Mouse (Mus musculus): ENCODE measurements around the gene Bfsp2. TPM values are rescaled to one million over a fixed set of nuclear protein-coding genes. Genes with fewer than 3 reads are reported as not detected.

Bfsp2 gene
- total and polyA plus RNA-seq, 2 experiments, result 0.28 TPM; not detected in 1

DNA sequence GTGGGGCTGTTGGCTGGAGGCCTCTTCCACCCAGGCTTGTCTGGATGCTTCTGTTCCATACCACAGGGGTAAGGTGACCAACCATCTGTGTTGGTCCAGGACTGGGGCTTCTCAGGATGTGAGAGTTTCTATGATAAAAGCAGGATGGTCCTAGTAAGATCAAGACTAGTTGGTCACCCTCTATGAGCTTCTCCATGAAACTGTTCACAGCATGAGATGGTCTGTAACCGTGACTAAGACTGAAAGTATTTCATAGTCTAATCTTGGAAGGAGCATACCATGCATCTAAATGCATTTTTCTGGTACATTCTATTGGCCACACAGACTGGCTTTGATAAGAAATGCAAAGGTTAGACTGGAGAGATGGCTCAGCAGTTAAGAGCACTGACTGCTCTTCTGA, 96.6 kb downstream of the Bfsp2 start:
- Histone ChIP-seq H3K27ac (replicated peaks; ENCODE audit: insufficient read depth, low read depth, low read length) (no peak overlapping the region), H3K4me1 (ENCODE audit: control insufficient read depth, insufficient read depth, low read length) (no peaks in the 10 kb centered on the region), H3K79me2 (ENCODE audit: control insufficient read depth, insufficient read depth, low read length) (no peaks in the 10 kb centered on the region), H3K36me3 (ENCODE audit: control insufficient read depth, insufficient read depth, low read length) (no peaks in the 10 kb centered on the region), H3K4me3 (ENCODE audit: insufficient read depth, low read depth, low read length) (no peak overlapping the region), H3K27me3 (ENCODE audit: control insufficient read depth, insufficient read depth, low read length) (no peaks in the 10 kb centered on the region), H3K9ac (ENCODE audit: low read depth, low read length) (no peak overlapping the region)
- TF ChIP-seq POLR2A (IDR thresholded peaks at IDR 0.05; ENCODE audit: extremely low read depth, insufficient read depth, low read length) (no peak), CTCF (IDR thresholded peaks at IDR 0.05; ENCODE audit: low read depth, low read length) (no peak)
- no peak for DNase-seq (ENCODE audit: extremely low read depth, low read depth, low spot score)
- 94% methylated on average over 1 of the region's 1 CpGs for WGBS

GRCm38 (mm10) chr9:103382989-103383388, 97.2 kb downstream of the Bfsp2 start:
- Histone ChIP-seq H3K4me3 (ENCODE audit: insufficient read depth, low read depth, low read length) (no peak overlapping the region), H3K36me3 (ENCODE audit: control insufficient read depth, insufficient read depth, low read length) (no peaks in the 10 kb centered on the region), H3K9ac (ENCODE audit: low read depth, low read length) (no peak overlapping the region), H3K79me2 (ENCODE audit: control insufficient read depth, insufficient read depth, low read length) (no peaks in the 10 kb centered on the region), H3K27ac (replicated peaks; ENCODE audit: insufficient read depth, low read depth, low read length) (no peak overlapping the region), H3K27me3 (ENCODE audit: control insufficient read depth, insufficient read depth, low read length) (no peaks in the 10 kb centered on the region), H3K4me1 (ENCODE audit: control insufficient read depth, insufficient read depth, low read length) (no peaks in the 10 kb centered on the region)
- no peak for DNase-seq (ENCODE audit: extremely low read depth, low read depth, low spot score)
- WGBS, result 78% methylated on average over 6 of the region's 6 CpGs
- TF ChIP-seq POLR2A (IDR thresholded peaks at IDR 0.05; ENCODE audit: extremely low read depth, insufficient read depth, low read length) (no peak), CTCF (IDR thresholded peaks at IDR 0.05; ENCODE audit: low read depth, low read length) (no peak)

DNA sequence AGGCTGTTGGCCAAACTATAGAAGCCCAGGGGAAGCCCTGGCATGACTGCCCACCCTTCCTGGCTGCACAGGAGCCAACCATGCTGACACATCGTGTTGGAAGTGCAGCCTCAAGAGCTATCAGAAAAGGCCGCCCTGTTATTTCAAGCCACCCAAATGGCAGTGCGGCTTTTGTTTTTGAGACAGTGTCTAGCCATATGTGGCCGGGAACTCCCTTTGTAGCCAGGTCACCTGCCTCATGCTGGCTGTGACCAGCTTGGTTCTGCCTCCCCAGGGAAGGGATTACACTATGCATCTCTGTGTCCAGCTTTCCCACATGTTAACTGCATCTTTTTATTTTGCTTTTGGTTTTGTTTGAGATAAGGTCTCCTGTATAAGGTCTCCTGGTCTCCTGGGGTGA, 99.7 kb downstream of the Bfsp2 start:
- TF ChIP-seq POLR2A (IDR thresholded peaks at IDR 0.05; ENCODE audit: extremely low read depth, insufficient read depth, low read length), result no peak
- TF ChIP-seq CTCF (IDR thresholded peaks at IDR 0.05; ENCODE audit: low read depth, low read length), result no peak
- no peak overlapping the region for H3K4me3 ChIP-seq (ENCODE audit: insufficient read depth, low read depth, low read length)
- H3K79me2 ChIP-seq (ENCODE audit: control insufficient read depth, insufficient read depth, low read length), result no peaks in the 10 kb centered on the region
- H3K27ac ChIP-seq (replicated peaks; ENCODE audit: insufficient read depth, low read depth, low read length), result no peak overlapping the region
- no peak for DNase-seq (ENCODE audit: extremely low read depth, low read depth, low spot score)
- H3K36me3 ChIP-seq (ENCODE audit: control insufficient read depth, insufficient read depth, low read length), result no peaks in the 10 kb centered on the region
- H3K4me1 ChIP-seq (ENCODE audit: control insufficient read depth, insufficient read depth, low read length), result no peaks in the 10 kb centered on the region
- H3K9ac ChIP-seq (ENCODE audit: low read depth, low read length), result no peak overlapping the region
- WGBS, result 93% methylated on average over 4 of the region's 4 CpGs
- H3K27me3 ChIP-seq (ENCODE audit: control insufficient read depth, insufficient read depth, low read length), result no peaks in the 10 kb centered on the region

DNA sequence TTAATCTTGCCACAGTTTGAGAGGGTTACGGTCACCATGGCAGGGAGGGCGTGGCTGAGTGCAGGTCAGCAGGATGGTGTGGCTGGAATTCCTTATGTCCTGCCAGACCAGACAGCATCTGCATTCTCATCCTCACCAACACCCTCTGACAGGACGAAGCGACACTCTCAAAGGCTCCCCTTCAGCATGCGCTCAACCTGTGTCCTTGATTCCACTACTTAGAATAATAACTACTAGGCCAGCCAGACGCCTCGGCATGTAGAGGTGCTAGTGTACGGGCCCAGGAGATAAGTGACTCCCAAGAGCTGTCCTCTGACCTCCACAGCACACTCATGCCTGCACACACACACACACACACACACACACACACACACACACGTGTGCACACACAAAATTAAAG, 101.0 kb downstream of the Bfsp2 start:
- no peaks in the 10 kb centered on the region for H3K27me3 ChIP-seq (ENCODE audit: control insufficient read depth, insufficient read depth, low read length)
- WGBS, result 88% methylated on average over 9 of the region's 9 CpGs

GRCm38 (mm10) chr9:103378686-103379085, 101.5 kb downstream of the Bfsp2 start:
- TF ChIP-seq CTCF (IDR thresholded peaks at IDR 0.05; ENCODE audit: low read depth, low read length) (no peak), POLR2A (IDR thresholded peaks at IDR 0.05; ENCODE audit: extremely low read depth, insufficient read depth, low read length) (no peak)
- H3K4me1 ChIP-seq (ENCODE audit: control insufficient read depth, insufficient read depth, low read length), result no peaks in the 10 kb centered on the region
- 82% methylated on average over 10 of the region's 10 CpGs for WGBS
- no peaks in the 10 kb centered on the region for H3K27me3 ChIP-seq (ENCODE audit: control insufficient read depth, insufficient read depth, low read length)
- H3K36me3 ChIP-seq (ENCODE audit: control insufficient read depth, insufficient read depth, low read length), result no peaks in the 10 kb centered on the region
- H3K4me3 ChIP-seq (ENCODE audit: insufficient read depth, low read depth, low read length), result no peak overlapping the region
- no peak overlapping the region for H3K9ac ChIP-seq (ENCODE audit: low read depth, low read length)
- DNase-seq (ENCODE audit: extremely low read depth, low read depth, low spot score), result no peak
- H3K27ac ChIP-seq (replicated peaks; ENCODE audit: insufficient read depth, low read depth, low read length), result no peak overlapping the region
- no peaks in the 10 kb centered on the region for H3K79me2 ChIP-seq (ENCODE audit: control insufficient read depth, insufficient read depth, low read length)

More for the DNA sequence above, 101.0 kb downstream of the Bfsp2 start:
- H3K4me1 ChIP-seq (ENCODE audit: control insufficient read depth, insufficient read depth, low read length), result no peaks in the 10 kb centered on the region
- H3K79me2 ChIP-seq (ENCODE audit: control insufficient read depth, insufficient read depth, low read length), result no peaks in the 10 kb centered on the region
- no peak overlapping the region for H3K4me3 ChIP-seq (ENCODE audit: insufficient read depth, low read depth, low read length)
- no peak overlapping the region for H3K9ac ChIP-seq (ENCODE audit: low read depth, low read length)
- H3K36me3 ChIP-seq (ENCODE audit: control insufficient read depth, insufficient read depth, low read length), result no peaks in the 10 kb centered on the region
- TF ChIP-seq CTCF (IDR thresholded peaks at IDR 0.05; ENCODE audit: low read depth, low read length) (no peak), POLR2A (IDR thresholded peaks at IDR 0.05; ENCODE audit: extremely low read depth, insufficient read depth, low read length) (no peak)
- no peak for DNase-seq (ENCODE audit: extremely low read depth, low read depth, low spot score)
- H3K27ac ChIP-seq (replicated peaks; ENCODE audit: insufficient read depth, low read depth, low read length), result no peak overlapping the region

DNA sequence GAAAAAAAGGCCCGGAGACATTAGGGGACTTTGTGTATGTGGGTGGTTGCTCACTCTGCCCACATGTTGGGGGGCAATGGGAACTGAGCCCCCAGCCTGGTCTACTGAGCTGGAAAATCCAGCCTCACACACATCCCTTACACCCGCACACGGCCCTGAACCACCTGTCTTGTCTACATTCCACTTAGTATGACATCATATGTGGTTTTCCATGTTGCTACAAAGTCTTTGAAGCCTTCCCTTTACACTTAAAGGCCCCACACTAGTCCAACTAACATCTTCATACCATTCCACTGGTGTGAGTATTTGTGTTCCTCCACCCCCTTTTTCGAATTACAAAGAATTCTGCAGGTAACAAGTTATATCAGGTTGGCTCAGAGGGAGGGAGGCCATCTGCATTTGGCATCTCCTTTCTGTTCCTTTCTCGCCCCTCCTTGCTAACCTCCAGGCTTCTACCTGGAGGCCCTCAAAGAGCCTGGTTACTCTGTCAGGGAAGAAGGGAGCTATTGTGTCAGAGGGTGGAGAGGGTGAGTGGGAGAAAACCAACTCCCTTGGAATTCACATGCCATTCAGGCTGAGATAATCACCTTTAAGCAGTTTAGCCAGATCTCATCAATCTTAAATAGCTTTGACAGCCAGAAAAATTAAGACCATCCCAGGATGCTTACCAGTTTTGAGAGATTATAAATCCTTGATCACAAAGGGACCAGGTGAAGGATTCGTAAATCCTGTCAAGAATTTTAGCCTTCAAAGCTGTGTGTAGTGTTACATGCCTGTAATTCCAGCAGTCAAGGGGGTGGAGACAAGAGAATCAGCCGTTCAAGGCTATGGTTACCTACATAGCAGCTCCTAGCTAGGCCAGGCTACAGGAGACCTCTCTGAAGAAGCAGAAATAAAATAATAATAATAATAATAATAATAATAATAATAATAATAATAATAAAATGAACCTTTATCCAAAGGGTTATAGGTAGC, 103.6 kb downstream of the Bfsp2 start:
- Histone ChIP-seq H3K9ac (ENCODE audit: low read depth, low read length) (no peak overlapping the region), H3K27ac (replicated peaks; ENCODE audit: insufficient read depth, low read depth, low read length) (no peak overlapping the region), H3K79me2 (ENCODE audit: control insufficient read depth, insufficient read depth, low read length) (no peaks in the 10 kb centered on the region), H3K4me3 (ENCODE audit: insufficient read depth, low read depth, low read length) (no peak overlapping the region), H3K36me3 (ENCODE audit: control insufficient read depth, insufficient read depth, low read length) (no peaks in the 10 kb centered on the region), H3K27me3 (ENCODE audit: control insufficient read depth, insufficient read depth, low read length) (no peaks in the 10 kb centered on the region), H3K4me1 (ENCODE audit: control insufficient read depth, insufficient read depth, low read length) (no peaks in the 10 kb centered on the region)
- TF ChIP-seq POLR2A (IDR thresholded peaks at IDR 0.05; ENCODE audit: extremely low read depth, insufficient read depth, low read length), result no peak
- TF ChIP-seq CTCF (IDR thresholded peaks at IDR 0.05; ENCODE audit: low read depth, low read length), result no peak
- DNase-seq (ENCODE audit: extremely low read depth, low read depth, low spot score), result no peak
- WGBS, result 77% methylated on average over 7 of the region's 7 CpGs

Other genes starting within 250 kb of the Bfsp2 start
- 18,586 and 23,528 TPM in 2 replicates for gene Trf, start 250.0 kb downstream of the Bfsp2 start, total RNA-seq (2014; rRNA removed)
- gene Trf, start 250.0 kb downstream of the Bfsp2 start, polyA plus RNA-seq (2012; rRNA removed), result 26,375 and 34,444 TPM in 2 replicates
- 600 and 608 TPM in 2 replicates for gene 1300017J02Rik, start 175.3 kb downstream of the Bfsp2 start, total RNA-seq (2014; rRNA removed)
- gene 1300017J02Rik, start 175.3 kb downstream of the Bfsp2 start, polyA plus RNA-seq (2012; rRNA removed), result 267 and 288 TPM in 2 replicates
- gene Topbp1, start 175.2 kb downstream of the Bfsp2 start, total RNA-seq (2014; rRNA removed), result 7.9 and 8.4 TPM in 2 replicates
- 1.9 and 2.3 TPM in 2 replicates for gene Topbp1, start 175.2 kb downstream of the Bfsp2 start, polyA plus RNA-seq (2012; rRNA removed)
- gene Cdv3, start 114.6 kb downstream of the Bfsp2 start, total RNA-seq (2014; rRNA removed), result 77.1 and 79.5 TPM in 2 replicates
- gene Cdv3, start 114.6 kb downstream of the Bfsp2 start, polyA plus RNA-seq (2012; rRNA removed), result 29.2 and 33.8 TPM in 2 replicates